Mouse (Mus musculus) gastrocnemius, adult 18-20 months (tissue): Measurements from ENCODE around the gene Alk. TPM values are rescaled to one million over a fixed set of nuclear protein-coding genes. Genes with fewer than 3 reads are reported as not detected.

Experiments used
- DNase-seq: peaks from one replicate; pipeline ENCODE4 v3.0.0; 2021; ENCODE audit warnings: low spot score
- total RNA-seq, 2 experiments: library from RNA; stranded (reverse); gene quantifications; 2 replicates each; pipeline ENCODE4 v1.2.3; 2021

Gene Alk
- total RNA-seq, 2 experiments from 2014 or later, result not detected

DNA sequence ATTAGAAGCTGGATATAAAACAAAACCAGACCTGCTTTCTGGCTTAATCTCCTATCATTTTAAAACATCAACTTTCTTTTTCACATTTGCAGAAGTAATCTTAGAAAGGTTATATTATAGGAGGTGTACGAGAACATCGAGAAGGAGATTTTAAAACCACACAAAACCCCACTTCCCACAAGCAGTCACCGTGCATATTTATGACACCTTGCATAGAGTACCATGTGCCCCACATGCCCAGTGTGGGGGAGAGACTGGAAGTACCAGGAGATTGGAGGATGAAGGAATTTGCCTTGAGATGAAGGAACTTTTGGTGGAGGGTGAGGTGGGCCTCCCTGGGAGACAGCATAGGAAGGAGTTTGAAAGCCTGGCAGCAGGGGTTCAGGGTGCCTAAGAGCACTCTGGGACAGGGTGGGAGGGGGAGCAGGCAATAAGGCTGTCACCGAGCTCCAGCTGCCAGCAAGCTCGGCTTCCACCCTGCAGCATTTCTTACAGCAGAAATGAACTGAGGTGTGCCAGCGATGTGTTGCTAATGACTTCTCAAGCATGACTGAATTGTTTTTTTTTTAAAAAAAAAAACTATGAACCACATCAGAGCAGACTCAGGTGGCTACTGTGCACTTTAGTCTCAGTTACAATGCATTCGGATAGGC, 459.4 kb downstream of the Alk start:
- no peak for DNase-seq

DNA sequence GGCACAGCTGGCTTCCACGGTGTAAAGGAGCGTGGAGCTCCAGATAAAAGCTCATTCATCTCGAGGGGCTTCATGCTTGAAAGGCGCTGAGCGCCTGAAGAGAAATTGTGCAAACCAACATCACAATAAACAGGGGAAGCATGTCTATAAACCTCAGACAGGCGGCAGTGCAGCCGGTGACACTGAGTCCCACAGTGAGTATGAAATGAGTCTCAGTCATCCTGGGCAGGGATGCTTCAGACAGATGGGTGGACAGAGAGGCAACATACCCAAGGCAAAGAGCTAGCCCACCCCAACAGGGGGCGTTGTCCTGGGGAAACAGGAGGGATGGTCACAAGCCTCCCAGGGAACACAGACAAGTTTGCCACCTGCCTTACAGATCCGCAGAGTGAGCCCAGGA, 460.0 kb downstream of the Alk start:
- DNase-seq, result no peak

DNA sequence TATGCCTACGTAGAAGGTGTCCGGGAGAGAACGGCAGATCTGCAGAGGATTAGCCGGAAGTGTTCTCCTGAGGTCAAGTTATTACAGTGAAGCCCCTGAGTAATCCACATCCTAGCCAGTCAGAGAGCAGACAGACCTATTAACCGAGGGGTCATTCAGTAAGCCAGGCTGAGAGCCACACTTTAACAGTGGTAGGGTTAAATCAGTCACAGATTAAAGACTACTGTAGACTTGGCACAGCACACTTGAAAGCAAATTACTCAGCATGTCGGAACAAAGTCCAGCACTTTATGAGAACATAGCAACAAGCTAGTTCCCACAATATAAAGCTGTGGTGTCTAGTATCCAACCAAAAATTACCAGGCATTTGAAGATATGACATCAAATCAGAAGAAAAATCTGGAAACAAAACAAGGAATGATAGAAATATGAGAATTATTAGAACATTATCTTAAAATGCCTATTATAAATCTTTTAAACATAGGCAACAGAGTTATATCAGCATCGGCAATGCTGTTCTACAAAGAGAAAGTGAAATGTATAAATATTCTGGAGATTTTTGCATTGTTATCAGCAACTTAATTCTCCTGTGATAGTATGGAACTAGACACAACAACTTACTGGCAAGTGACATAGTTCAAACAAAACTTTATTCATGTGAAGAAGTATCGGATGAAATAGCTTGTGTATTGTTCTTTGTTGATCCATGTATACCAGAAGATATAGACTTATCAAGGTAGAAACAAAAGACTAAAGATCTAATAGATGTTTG, 472.1 kb downstream of the Alk start:
- no peak for DNase-seq

DNA sequence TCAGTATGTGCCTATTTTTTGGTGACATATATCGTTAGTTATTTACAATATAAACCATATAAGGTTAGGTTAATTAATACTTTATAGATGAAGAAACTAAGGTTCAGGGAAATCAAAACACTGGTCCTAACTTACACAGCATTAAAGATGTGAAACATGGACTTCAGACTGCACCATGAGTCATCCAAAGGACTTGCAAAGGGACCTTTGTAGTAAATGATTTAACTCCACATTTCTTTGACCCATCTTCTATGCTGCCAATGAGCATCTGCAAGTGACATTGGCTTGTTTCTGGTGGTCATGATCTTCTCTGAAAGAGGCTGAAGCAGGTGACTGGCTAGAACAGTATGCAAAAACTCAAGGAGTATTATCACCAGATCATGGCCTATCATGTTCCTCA, 482.8 kb downstream of the Alk start:
- no peak for DNase-seq

DNA sequence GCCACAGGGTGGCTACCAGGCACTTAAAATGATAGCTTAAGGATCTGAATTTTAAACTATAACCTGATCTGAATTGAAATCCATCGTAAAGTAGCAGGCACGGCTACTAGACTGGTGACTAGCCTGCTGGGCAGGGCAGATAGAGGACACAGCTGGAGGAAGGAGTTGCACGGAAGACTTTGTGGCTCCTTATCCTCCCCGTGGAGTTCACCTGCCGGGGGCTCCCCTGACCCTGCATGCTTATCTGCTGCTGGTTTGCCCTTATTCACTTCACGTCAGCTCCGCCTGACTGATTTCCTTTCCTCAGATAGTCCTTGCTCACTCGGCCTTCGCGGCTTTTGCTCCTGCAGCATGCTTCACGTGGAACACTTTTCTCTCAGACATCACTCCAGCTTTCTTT, 484.1 kb downstream of the Alk start:
- no peak for DNase-seq

DNA sequence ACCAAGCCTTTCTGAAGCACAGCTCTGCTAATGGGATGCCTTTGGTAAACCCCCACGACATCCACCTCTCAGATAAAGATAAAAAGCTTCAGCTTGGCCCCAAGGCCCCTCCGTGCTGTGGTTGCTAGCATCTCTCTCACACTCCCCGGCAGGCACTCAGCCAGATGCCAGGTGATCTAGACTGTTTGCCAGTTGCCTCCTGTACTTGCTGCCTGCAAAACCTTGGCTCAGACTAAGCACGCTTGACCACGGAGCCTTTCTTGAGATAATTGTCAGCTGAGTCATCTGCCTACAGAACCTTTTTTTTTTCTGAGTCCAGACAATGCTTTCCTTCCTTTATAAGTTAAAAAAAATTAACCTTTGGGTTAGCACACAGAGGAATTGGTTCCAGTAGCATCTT, 486.1 kb downstream of the Alk start:
- DNase-seq, result no peak

DNA sequence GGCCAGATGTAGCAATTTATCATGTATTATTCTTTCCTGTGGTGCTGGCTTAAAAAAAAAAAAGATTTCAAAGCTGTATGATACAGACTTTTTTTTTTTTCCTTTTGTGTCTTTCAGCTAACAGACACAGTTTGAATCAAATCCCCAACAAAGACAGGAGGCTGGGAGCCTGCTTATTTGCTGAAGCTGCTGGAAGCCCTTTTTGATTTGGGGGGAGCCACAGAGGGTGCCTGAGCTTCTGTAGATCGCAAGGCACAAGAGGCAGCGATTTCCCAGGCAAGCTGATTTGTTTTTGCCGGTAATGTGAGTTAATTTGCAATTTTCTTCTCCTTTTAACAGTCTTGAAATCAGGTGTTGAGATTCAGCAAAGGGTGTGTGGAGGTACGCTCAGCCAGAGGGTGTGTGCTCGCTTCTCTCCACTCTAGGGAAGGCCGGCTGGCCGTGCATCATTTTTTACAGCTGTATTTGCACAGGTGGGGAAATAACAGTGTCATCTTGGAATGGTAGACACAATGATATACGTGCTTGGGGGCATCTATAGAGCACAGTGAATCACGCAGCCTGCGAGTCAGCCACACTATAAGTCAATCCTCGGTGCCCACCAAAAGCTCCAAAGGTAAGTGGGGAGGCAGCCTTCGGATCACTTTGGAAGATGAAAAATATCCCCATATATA, 489.0 kb downstream of the Alk start:
- no peak for DNase-seq

DNA sequence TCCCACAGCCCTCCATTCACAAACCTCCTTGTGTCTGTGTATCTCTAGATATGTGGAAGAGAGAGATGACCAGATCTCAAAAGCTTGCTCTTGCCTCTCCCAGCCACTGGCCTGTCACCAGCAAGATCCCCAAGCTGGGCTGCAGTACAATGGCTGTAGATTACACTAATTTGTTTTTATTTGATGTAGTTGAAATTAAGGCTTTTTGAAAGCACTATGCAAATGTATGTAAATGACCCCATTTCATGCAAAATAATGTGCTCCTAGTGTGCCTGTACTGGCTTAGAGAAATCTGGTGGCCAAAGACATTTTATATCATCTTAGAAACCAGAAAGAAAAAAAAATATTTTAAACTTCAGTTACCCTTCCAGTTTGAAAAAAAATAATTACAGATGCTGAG, 492.4 kb downstream of the Alk start:
- DNase-seq, result no peak

DNA sequence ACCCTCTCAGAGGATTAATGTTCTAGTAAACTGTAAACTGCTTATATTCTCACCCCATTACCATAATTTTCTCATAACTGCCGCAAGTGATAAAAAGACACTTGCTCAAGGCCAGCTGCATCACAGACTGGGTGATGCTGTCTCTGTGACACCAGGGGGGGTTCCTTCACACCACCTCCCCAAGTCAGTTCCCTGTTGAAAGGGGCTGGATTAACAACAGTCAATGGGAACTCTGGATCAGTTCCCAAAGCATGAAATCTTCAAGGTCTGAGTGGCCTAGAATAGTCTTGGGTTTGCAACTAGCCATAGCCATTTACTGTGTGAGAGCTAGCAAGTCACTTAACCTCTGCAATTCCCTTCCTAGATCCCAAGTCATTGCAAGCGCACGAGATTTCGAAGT, 492.9 kb downstream of the Alk start:
- no peak for DNase-seq

DNA sequence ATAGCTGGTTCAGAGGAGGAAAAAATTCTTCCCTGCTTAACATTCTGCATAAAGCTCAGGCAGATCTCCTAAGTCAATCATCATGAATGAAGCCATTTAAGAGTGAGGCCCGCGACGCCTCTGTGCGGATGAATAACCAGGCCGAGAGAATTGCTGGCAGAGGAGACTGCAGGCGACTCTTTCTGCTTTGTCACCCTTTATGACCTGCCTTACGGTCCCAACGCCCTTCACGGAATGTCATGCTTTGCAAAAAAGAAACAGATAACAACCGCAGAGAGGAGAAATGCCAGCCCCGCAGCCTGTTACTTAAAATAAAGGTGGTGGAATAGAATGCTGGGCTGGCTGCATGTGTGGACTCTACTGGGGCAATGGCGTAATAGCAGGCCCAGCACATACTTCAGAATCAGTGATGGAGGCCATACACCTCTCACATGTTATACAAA, 517.1 kb downstream of the Alk start:
- DNase-seq, result no peak

DNA sequence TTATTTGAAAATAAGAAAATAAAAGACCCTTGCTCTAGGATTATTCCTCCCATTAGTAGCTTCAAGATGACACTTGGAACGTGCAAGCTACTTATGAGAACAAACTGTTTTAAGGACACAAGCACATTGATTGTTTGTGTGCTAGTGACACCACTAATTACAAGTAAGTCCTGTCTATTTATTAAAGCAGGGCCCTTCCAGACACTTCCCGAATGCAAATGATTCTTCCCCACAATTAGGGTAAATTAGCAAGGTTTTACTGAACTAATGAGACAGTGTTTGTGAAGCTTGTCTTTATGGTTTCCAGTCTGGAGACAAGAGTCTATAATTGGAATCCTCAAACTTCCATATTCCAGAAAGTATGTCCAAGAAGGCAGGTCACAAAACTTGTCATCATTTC, 523.0 kb downstream of the Alk start:
- no peak for DNase-seq

DNA sequence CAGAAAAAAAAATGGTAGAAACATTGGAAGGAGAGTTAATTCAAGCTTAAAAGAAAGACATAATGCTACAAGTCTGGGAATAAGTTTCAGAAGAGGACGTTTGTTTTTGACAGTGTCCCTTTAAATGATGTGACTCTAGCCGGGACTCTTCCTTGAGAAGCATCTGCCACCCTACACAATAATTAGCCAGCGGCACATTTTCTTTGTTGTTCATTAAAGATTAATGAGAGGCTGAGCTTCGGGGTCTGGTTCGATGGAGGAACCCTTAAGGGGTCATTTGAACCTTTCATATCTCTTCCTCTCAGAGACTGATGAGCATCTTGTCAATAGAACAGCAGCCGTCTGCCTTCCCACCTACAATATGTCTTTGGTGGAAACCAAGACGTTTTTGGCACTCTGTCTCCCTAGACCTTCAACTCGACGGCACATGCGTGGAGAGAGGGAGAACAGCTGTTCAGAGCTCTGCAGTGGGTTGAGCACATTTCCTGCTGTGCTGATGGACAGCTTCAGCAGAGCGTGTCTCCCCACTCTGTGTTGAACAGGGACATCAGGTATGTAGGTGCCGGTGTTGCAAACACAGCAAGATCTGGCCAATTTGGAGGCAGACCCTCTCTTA, 528.0 kb downstream of the Alk start:
- no peak for DNase-seq

DNA sequence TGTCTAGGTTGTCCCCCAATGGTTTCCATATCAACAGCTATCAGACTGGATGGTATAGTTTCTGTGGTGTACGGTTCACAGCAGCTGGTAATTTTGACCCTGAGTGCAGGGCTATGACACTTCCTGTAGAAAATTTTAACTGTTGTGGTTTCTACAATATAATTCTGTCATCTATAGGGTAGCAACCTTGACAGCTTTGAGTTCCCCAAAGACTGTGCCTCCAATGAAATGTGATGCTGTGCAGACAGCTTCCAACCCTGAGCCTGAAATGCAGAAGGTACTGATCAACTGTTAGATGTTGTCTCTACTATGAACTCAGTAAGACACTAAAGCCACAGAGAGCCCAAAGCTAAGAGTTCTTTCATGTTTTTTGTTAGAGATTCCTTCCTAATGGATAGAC, 532.6 kb downstream of the Alk start:
- no peak for DNase-seq

DNA sequence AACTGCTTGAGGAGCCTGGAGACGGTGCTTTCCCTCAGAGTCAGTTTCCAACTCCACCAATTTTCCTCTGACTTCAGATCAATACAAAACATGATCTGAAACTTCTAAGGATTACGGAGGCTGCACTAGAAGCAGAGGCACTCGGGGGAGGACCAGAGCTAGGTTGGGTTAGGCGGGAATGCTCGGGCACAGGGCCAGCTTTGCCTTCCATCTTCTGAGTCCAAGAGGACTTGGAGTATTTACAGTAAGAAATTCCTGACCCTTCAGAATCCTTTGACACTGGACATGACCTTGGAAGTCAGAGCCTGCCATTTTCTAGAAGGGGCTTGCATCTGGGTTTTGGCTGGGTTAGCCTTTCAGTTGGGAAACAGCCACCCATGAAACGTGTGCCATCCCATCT, 536.3 kb downstream of the Alk start:
- no peak for DNase-seq

DNA sequence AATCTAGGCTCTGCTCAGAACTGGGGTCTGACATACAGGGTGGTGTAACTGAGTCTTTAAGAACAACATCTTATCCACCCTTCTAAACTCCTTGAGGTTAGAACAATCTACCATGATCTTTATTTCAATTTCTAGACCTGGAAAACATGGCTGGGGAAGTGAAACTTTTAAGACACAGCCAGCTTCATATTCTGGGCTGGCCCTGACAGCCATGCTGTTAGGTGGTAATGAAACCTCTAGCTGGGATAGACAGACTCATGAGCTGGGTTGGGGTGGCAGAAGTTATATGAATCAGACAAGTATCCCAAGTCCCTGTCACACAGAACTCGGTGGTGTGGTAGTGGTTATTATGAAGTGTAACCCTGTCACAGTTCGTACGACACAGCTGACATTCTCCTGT, 541.4 kb downstream of the Alk start:
- no peak for DNase-seq

DNA sequence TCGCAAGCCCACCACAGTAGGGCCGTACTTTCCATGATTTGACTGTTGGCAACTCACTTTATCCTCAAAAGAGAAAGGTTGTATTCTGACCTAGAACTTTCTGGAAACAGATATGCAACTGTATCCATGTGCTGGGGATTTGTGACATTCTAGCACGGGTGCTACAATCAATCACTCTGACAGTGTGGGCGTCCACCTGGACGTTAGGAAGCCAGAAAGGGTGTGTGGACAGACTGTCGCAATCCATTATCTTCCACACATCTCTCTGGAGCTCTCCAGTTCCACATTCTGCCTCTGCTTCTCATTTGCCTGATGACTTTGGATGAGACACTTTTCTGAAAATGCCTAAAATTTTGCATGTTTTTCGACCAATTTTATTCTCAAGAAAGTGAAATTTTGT, 545.1 kb downstream of the Alk start:
- no peak for DNase-seq

DNA sequence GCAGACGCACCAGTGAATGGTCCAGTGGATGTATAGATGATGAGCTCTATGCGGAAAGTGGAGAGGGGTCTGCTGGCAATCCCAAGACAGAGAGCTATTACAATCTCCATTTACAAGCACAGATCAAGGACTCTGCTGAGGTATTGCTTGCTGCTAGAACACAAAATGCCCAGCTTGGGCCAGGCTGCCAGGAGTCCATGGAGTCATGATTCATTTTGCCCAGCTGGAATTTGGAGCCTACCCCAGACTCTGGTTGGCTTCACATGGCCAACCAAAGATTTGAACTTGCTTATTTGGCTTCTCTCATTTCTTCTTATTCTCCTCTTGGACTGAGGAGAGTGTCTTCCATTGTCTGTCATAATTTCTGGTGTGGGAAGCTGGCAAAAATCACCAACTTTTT, 558.8 kb downstream of the Alk start:
- no peak for DNase-seq

DNA sequence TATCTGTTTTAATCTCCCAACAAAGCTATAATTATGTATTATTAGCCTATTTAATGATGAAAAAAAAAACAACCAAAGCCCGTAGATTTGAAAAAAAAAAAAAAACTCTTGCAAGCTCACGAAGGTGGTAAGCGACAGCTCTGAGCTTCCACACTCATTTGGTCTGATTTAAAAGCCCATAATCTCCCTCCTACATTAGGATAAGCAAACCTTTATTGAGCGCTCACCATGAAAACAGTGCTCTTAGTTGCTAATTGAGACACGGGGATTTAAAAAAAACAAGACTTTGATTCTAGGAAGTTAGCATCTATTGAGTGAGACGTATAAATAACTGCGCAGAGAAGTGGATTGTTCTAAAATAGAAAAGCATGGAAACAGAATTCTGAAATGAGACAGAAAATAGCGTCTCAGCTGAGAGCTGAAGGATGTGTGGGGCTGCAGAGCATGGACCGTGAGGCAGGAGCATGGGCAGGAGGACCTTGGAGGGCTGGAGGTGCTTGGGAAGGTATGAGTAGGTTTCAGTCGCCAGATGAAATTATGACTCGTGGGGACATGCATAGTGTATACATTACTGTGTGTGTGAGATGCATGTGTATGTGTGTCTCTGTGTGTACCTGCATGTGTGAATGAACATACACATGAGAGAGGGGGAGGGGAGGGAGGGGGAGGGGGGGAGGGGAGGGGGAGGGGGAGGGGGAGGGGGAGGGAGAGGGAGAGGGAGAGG, 560.6 kb downstream of the Alk start:
- no peak for DNase-seq

DNA sequence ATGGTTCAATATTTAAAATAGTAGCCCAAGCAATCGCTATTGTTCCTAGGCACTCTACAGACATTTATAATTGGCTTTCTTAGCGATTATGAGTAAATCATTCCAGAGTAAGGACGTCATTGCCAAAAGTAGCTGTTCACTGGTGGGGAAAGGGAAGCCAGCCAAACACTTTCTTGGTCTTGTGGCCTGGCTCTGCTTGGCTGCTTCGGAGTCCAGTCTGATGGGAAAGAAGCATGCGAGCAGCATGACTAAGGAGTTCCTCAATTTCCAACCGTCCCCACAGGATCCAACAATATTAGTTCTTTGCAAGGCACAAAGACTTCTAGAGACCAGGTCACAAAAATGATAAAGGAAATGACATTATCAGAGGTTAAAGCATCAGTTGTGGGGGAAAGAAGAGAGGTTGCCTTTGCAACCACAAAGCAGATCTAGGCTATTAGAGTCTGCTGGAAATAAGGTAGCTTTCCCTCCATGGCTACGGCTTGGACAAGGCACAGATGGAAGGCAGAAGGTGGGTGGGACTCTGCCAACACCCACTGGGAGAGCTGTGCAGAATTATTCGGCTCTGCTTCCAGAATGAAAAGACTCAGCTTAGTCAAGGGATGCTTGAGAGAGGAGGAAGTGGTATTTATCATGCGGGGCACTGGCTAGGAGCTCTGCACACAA, 561.3 kb downstream of the Alk start:
- peak; percentile 81 for DNase-seq

DNA sequence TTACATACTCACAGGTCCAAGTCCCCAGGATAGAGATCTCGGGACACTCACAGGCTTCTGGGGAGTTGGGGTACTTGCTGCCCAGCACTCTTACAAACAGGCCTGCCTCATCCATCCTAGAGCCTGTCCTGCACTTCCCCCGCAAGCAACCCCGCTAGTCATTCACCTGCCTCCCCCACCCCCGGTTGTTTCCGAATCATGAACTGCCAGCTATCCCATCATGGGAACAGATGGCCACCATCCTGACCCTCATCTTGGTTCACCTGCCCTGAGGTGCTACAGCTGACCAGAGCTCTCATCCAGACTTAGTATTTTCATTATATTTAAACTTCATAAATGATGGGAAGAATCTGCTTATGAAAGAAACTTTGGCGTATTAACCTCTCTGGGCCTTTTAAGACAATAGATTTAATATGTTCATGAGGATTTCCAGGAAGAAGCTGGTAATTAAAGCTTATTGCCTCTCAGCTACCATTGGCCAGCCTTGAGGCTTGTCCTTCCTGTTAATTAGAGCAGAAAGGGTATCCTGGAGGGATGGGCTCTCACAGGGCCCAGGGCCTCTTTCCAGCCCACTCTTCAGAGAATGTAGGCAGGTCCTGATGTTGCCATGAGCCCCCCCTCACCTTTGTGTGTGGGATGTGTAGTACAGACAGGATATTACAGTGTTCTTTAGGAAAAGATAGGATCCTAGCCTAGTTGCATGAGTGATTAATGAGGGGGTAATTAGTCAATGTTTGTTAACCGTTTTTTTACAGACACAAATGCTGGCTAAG, 565.1 kb downstream of the Alk start:
- no peak for DNase-seq
